Mouse (Mus musculus) kidney, postnatal 10 days (tissue): Measurements from ENCODE around the gene Chn1.
"Not testable (repeated sequence)": the region's sequence is repeated elsewhere in the genome, so short reads cannot be mapped to it uniquely, and the experiment has no call there.

Experiments
- DNase-seq: peaks from one replicate; pipeline ENCODE4 v3.0.0; 2021; ENCODE audit warnings: mixed read lengths

The Chn1 gene

DNA sequence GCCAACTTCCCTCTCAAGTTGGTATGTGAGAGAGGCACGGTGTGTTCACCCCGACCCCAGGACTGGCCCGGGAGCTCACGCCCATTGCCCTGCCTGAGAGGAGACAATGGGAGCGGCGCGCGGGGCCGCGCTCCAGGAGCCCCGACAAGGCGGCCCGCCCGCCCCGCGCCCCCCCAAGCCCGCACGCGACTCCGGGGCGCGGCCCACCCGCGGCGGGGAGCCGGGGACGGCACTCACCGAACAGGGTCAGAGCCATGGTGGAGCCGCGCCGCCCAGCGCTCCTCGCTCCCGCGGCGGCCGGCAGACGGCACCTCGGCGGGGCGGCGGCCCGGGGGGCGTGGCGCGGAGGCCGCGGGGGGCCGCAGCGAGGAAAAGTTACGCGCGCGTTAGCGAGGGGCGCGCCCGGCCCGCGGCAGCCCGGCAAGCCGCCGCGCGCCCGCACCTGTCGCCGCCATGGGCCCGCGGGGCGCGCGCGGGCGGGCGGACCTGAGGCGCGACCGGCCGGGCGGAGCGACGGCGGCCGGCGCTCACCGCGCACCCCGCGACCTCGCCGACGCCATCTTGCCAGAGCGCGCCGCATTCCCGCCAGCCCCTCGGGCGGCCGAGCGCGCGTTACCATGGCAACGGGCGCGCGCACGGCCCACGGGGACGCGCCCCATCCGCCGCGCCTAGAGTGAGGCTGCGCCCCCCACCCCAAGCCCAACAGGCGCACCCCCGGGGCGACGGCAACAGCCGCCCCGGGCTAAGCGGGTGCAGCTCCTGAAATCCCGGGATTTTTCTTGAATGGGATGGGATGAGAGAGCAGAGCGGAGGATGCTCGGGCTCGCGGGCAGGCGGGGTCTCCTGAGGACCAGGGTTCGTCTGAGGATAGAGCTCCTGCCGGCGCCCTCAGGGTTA, at the start of gene Chn1:
Chn1 (minus strand) TSS at position 561 of the 897 bp plus-strand sequence.
- DNase-seq: peak; percentile 78

DNA sequence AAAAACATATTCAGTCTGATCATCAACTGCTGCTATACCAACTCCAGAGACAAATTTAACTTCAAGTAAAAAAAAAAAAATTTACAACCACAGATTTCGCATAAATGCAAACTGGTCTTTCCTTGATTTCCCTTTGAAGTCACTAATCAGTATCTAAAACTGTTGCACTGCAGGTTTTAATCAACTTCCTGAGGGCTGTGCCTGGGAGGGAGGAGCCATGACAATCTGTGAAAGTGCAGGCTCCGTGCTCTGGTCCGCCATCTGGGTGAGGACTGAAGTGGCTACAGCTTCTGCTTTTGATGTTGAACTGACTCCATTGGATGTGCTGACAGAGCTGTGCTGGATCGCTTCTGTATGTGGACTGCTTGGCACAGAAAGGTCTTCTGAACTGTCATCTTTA, 43.6 kb upstream of the Chn1 start:
- no peak for DNase-seq

DNA sequence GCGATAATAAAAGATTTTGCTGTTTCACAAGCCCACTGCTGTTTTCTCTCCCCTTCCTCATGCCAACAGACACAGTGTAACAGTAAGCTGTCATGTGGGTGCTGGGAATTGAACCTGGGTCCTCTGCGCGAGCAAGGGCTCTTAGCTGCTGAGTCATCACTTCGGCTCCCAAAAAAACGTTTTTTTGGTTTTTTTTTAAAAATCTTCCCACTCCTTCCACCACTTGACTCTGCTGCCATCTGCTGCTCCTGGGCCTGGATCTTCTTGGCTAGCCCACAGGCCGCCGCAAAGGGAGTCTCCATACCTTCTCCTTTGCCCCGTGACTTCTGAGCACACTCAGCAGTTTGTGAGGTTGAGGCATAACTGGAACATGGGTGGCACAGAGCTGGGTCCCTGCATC, 32.5 kb upstream of the Chn1 start:
- no peak for DNase-seq

DNA sequence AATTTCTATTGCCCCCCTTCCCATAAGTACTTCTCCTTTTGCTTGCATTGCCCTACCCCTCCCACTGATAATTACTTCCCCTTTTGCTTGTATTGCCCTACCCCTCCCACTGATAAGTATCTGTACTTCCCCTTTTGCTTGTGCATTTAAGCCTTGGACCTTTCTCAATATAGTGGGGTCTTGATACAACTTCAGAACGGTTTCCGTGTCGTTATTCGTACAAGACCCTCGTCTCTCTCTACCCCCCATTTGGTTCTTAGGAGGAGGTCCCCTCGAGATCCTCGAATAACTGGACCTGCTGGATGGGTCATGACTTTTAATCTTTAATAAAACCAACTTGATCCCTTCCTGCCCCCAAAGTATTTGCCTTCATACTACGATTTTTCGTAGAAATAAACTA, 25.0 kb upstream of the Chn1 start:
- not testable (repeated sequence) for DNase-seq

DNA sequence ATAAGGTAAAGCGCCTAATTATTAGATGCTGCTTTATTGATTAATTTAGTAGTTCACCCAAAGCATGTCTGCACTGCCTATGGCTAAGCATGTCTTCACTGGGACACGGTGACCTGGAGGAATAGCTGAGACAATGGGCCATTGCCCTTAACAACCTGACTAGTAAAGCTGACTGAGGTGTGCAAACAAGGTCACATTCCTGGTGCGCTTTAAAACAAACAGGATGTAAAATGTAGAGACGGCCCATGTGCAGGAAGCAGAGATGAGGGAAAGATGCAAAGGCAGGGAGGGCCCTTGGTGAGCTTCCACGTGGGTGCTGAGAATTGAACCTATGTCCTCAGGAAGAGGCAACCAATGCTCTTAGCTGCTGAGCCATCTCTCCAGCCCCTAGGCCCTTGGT, 23.6 kb upstream of the Chn1 start:
- no peak for DNase-seq

DNA sequence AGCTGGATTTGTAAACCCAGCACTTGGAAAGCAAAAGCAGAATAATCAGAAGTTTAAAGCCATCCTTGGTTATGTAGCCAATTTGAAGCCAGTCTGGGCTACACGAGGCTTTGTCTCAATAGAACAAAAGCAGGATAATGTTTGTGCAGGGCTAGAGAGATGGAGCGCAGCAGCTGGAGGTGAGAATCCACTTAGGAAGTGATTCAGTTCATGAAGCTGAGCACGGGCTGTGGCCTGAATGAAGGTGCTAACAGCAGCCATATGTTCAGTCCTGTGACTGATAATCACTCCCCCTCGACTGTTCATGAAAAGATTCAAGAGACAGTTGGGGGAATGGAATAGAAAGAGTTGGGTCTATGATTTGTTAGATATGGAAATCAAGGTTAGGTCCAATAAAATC, 23.0 kb upstream of the Chn1 start:
- DNase-seq: no peak

DNA sequence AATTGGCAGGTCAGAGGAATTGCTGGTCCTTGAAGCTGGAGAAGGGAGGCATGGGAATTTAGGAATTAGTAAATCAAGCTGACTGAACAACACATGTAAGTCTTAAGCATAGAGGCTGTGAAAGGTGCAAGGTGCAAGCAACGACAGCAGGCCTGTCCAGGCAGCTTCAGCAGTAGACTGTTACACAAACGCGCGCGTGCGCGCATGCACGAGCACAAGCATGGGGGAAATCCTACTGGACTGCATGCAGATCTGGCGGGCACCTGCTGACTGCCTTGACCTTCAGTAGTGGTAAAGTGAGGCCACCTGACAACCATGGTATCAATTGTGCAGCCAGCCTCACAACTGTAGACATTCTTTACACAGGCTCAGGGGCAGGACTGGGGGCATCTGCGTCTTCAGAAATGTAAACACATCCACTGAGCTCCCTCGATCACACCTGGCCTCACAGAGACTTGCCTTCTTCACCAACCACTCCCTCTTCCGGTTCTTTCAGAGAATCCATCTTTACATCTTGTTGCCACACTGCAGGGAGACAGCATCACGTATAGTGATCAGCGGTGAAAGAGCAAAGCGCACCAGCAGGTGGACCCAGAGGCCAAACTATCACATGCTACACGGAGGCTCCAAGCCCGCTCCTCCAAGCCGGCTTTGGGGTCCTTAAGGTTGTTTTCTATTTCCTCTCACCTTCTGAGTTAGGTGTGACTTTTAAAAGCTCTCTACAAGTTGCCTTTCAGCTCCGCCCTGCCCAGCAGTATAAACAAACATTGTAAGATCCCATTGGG, 16.9 kb upstream of the Chn1 start:
- DNase-seq: peak; percentile 40

DNA sequence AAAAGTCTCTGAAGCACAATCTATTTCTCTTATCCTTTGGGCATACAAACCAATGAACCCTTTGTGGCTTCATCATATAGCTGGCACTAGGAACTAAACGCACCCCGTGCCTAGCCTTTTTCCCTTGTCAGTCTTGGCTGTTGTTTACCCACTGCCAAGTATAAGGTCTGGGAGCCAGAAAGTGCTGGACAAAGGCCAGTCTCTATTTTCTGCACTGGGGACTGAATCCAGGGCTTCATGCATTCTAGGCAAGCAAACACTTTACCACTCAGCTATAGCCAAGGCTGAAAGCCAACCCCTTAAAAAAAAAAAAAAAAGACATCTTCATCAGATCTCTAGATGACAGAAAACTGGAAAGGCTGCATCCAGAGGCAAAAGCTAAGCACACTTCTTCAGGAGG, 15.2 kb upstream of the Chn1 start:
- no peak for DNase-seq

DNA sequence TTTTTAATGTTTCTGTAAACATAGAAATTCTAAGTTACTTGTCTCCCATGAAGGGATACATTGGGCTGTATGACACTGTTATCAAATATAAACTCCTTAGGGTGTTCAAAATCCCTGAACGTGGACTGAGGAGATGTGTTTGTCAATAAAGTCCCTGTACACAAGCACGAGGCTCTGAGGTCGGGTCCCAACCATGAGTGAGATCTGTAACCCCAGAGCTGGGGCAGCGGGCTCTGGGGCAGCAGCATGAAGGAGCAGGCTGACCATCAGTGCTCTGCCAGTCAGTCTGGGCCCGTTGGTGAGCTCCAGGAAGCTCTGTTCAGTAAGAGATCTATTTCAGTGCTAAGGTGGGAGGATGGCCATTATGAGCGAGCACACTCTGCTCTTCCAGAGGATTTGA, 13.2 kb upstream of the Chn1 start:
- no peak for DNase-seq

DNA sequence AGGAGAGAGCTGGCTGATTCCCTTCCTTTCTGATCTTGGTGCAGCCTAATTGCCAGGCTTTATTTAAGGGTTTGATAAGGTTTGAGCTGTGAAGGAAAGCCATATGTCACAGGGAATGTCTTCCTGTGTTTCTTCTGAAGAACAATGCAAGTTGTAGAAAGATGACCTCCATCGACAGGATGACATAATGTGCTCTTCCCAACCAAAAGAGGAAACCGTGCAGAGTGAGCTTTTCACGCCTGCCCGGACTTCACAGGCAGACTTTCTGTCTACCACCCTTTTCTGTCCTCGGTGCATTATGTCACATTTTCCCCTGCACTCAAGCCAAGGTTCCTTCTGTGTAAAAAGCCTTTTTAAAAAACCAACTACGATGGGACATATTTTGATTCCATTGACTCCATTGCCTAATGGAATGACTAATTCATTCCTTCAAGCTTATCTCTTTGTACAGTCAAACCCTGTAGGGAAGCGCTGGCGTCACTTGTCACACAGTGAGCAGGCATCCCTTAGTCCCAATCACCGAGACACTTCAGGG, 7.3 kb upstream of the Chn1 start:
- no peak for DNase-seq

DNA sequence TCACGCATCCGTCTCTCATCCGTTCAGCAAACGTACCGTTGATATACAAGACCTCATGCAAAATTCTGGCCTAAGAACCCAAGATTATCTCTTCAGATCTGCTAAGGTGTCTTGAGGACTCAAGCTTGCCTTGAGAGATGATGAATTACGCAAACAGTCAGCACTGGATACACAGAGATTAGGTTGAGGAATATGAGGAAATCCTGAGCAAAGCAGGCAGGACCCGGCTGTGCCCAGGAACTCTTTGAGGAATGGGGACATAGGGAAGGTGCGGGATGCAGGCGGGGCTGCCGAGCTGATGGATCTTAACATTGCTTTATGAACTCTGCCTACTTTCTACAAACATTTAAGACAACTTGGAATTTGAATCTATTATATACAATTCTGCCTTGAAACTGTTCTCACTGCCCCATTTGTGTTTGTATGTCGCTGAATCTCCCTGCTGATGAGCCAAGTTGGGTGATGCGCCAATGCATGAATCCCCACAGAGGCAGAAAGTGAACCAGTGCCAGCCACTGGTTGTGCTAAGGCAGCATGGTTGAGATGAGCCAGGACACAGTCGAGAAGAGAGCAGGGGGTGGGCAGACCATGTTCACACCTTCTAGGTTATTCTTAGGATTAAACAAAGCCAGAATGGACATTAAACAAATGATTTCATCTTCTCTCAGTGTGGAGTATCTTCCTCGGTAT, 5.3 kb upstream of the Chn1 start:
- DNase-seq: no peak

DNA sequence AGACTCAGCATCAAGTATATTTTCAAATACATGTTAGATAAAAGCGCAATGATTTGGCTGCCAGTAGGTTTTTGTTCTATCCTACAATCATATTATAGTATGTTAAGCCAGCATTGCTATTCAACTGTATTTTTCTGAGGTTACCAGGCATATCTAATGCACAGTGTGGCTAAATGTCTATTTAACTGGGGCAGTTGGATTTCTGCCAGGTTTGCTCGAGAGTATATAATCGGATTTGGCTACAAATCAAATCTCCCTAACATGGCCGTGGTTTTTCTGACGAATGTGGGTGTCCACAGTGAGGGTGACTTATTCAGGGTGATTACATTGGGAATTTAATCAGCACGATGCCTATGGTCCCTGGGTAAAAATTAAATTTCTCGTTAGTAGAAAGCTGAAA, 4.7 kb upstream of the Chn1 start:
- no peak for DNase-seq

DNA sequence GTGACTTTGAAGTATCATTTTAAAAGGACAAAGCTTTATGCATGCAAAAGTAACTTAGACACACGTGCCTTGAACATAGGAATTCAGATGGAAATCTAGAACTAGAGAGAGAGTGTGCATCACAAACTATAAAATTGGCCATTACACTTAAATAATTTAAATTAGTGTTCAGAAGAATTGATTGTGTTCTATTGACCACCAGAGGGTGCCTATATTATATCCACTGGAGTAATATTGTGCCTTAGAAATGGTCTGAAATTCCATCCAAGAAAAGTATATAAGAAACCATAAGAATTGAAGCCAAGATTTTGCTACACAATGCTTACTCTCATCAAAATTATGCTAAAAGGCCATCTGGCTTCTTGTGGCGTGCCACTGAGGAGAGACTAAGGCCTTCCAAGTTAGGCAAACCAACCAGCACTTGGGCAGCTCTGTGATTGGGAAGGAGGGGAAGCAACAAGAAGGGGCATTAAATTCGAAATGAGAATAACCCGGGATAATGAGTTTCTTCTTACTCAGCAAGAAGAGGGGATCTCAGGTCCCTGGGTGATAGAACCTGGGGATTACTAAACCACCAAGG, 4.0 kb upstream of the Chn1 start:
- no peak for DNase-seq

DNA sequence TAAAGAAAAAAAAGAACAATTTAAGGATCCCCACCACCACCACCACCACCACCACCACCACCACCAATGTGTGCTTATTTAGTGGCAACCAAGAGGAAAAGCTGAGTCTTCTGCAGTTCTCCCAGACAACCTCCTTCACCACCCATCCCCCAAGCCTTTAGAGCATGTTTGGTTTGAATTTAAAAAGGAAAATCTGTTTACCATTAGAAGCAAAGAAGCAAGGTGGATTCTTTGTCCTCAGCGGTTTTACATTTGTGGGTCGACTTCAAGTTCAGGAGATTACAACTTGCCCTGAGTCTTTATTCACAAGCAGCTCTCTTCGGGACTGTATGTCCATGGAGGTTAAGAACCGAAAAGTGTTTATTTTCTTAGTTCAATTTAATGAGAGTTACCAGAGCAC, 1.8 kb upstream of the Chn1 start:
- no peak for DNase-seq

DNA sequence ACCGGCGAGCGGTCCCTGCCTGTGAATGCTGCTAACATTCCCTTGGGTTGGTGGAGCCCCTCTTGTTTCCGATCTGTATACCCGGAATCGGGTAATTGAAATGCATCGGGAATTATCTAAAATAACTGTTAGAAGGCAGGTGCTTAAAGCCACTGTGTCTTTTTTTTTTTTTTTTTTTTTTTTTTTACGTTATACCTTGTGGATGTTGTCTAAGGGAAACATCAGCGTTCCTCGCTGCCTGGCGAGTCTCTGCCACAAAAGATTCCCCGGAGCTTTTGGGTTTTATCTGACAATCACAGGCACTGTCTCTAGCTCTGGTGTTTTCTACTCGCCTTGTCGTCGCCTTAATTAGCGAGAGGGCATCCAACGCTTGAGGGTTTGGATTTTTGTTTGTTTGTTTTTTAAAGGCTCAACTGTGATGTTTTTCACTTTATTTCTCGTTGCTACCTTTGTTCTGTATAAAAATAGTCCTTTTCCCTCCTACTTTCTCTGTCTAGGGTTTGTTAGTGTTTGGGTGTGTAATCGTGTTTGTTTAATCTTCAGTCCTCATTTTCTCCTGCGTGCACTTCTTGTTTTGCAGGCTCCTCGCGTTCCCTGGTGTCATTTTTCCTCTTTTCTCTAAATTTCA, 651 bp upstream of the Chn1 start:
- DNase-seq: no peak

DNA sequence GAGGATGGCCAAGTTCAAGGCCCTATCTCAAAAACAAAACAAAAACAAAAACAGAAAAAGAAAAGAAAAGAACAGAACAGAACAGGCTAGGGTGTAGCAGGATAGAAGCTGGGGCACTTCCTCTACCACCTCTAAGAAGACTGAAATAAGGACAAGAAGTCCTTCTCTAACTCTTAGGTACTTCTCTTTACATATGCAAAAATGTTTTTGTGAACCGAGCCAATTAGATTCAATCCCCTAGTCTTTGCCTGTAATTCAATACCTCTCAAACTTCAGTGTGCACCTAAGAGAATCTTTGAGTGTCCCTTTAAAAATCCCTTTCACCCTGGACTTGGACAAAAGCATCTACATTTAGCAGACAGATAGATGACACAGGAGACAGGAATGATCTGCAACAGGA, 2.2 kb downstream of the Chn1 start:
- no peak for DNase-seq

DNA sequence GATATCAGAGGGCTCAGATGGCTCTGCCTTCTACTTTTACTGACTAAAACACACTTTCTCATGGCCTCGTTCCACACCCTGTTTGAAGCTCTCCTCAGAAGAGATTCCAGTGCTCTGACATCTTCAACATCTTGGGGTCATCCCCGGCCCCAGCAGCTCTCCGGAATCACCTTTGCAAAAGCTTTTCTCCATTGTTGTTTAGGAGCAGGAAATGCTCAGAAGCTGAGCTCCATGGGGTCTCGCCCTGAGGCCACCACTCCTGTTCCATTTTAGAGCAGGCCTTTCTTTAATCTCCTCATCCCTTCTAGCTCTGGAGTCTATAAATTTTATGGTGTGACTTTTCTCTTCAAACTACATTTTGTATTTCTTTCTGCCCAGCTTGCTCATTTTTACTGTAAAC, 6.5 kb downstream of the Chn1 start:
- DNase-seq: no peak

DNA sequence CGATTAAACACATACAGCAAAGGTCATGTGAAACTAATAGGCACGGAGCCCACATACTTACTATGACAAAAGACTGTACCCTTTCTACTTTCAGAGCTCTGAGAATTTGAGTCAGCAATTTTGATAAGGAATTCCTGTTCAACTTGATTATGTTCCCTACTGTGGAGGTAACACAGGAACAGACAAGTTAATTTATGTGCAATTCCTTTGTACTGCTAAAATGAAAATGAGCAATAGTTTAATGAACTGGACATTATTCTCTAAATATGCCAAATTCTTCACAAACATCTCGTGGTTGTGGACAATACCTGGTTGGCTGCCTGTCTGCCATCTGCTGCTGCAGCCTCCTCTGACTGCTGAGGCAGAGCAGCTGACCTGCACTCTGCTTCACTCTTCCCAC, 11.6 kb downstream of the Chn1 start:
- no peak for DNase-seq

DNA sequence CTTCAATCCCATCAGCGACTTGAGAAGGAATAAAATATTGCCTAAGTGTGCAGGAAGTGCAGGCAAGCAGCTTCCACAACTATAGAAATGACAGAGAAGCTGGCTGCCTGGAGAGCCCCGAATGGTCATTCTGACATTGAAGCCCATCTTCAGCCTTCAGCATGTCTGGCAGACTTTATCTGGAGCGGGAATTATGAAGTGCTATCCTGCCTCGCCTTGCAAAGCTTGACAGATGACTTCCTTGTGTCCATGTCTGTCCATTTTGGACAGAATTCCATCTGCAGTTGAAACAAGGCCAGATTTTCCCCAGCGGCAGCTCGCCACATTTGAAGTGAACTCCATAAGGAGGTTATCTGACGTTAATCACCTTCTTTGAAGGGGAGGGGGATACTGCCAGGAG, 15.2 kb downstream of the Chn1 start:
- DNase-seq: no peak

DNA sequence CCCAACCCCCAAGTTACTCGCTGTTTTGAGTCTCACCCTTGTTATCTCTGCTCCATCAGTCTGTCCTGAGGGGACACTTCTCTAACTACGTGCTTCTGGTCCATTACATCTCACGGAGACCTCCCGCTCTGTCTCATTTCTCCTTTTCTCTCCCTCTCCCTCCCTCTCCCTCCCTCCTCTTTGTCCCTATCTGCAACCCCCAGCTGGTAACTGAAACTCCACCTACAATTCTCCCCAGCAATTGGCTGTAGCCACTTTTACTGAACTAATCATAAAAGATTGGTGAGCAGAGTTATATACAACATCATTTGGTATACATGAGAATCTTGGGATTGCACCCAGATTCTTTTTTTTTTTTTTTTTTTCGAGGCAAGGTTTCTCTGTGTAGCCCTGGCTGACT, 16.1 kb downstream of the Chn1 start:
- DNase-seq: no peak

DNA sequence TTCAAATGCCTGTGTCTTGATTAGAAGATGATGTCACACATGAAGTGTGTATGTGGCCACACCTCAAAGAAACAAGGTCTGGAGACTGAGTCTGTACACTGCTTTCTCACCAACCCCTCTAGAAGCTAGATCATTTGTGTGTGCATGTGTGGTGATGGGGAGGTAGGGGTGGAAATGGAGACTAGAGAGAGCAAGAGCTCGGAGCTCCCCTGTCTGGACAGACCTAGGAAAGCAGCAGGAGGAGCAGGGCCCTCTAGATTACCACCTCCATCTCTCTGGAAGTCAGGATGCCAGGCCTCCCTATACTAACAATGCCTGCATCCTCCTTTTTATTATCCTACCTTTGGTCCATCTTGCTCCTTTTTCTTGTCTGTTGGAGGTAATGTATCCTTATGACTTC, 27.8 kb downstream of the Chn1 start:
- no peak for DNase-seq

DNA sequence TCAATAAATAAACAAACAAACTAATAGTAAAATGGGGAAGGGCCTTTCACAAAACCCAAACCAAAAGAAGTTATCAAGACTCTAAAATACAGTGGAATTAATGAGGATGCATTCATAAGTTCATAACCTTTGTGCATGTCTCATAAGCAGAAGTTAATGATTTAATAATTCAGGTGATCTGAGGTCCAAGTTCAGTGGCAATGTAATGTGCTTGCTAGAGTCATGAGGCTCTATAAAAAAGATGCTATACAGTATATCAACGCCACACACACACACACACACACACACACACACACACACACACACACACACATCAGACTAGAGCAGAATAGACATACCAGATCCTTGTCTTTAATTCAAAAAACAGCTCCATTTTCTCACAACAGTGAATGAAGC, 28.8 kb downstream of the Chn1 start:
- no peak for DNase-seq
